Mouse (Mus musculus) liver, adult (tissue): Measurements from ENCODE around the gene Zbtb7a.
A peak's percentile ranks its signal among the peaks of the same experiment; 100 is the strongest.

Experiments
- GATA4 ChIP-seq: IDR thresholded peaks from 2 replicates; pipeline ENCODE4 v1.6.1; 2014; ENCODE audit warnings: mild to moderate bottlenecking, low read length; ENCODE audit not compliant: insufficient replicate concordance

Zbtb7a gene

GRCm38 (mm10) chr10:81135831-81136705 lies 1.0 kb downstream of the Zbtb7a start:
- peak; percentile 39; the same call in 1 of the 2 replicates for TF ChIP-seq GATA4

GRCm38 (mm10) chr10:81136706-81137231 lies 1.7 kb downstream of the Zbtb7a start:
- no peak for TF ChIP-seq GATA4

GRCm38 (mm10) chr10:81137252-81138130 lies 2.5 kb downstream of the Zbtb7a start:
- TF ChIP-seq GATA4, result peak; percentile 84; the same call in 1 of the 2 replicates

- TF ChIP-seq GATA4, result no peak
Measured at GRCm38 (mm10) chr10:81138131-81138782, 3.2 kb downstream of the Zbtb7a start.

GRCm38 (mm10) chr10:81138821-81139528 lies 4.0 kb downstream of the Zbtb7a start:
- TF ChIP-seq GATA4, result no peak

- no peak for TF ChIP-seq GATA4
Measured at GRCm38 (mm10) chr10:81139529-81139846, 4.5 kb downstream of the Zbtb7a start.

GRCm38 (mm10) chr10:81140005-81140404 lies 5.0 kb downstream of the Zbtb7a start:
- no peak for TF ChIP-seq GATA4

- TF ChIP-seq GATA4, result no peak
Measured at GRCm38 (mm10) chr10:81140717-81141454, 5.9 kb downstream of the Zbtb7a start.

- no peak for TF ChIP-seq GATA4
Measured at GRCm38 (mm10) chr10:81141455-81142210, 6.6 kb downstream of the Zbtb7a start.

- TF ChIP-seq GATA4, result no peak
Measured at GRCm38 (mm10) chr10:81142551-81142981, 7.5 kb downstream of the Zbtb7a start.

- no peak for TF ChIP-seq GATA4
Measured at GRCm38 (mm10) chr10:81143157-81143633, 8.2 kb downstream of the Zbtb7a start.

GRCm38 (mm10) chr10:81143845-81144437 lies 8.9 kb downstream of the Zbtb7a start:
- TF ChIP-seq GATA4, result no peak

- no peak for TF ChIP-seq GATA4
Measured at GRCm38 (mm10) chr10:81144667-81145066, 9.6 kb downstream of the Zbtb7a start.
